Mouse (Mus musculus): ENCODE data around the gene Bcl2l14. TPM values are rescaled to one million over a fixed set of nuclear protein-coding genes. Genes with fewer than 3 reads are reported as not detected.

Gene Bcl2l14
- polyA plus RNA-seq, 1 experiment from 2014 or later: 0.31 TPM

Other genes starting within 250 kb of the Bcl2l14 start
- 22.3 and 26.9 TPM in 2 replicates for gene Lrp6, start 170.6 kb downstream of the Bcl2l14 start, polyA plus RNA-seq (2016; fragmentation: Nextera tagmentation; extraction: Ambion mirVana)
- gene Mansc1, start 236.2 kb downstream of the Bcl2l14 start, polyA plus RNA-seq (2016; fragmentation: Nextera tagmentation; extraction: Ambion mirVana): 6.9 and 7.1 TPM in 2 replicates
- gene Borcs5, start 243.2 kb downstream of the Bcl2l14 start, polyA plus RNA-seq (2016; fragmentation: Nextera tagmentation; extraction: Ambion mirVana): 14.7 and 14.8 TPM in 2 replicates

All from heart, embryonic 12.5 days (tissue).